Mouse (Mus musculus) lung, postnatal 36 days (tissue): Measurements from ENCODE around the gene Ltbr.

Experiments
- DNase-seq: peaks from one replicate; pipeline ENCODE4 v3.0.0; 2022; ENCODE audit warnings: mixed read lengths

Ltbr gene

GRCm38 (mm10) chr6:125313546-125314230 is at the start of gene Ltbr:
Ltbr (minus strand) TSS chr6:125313885.
- peak; percentile 94 for DNase-seq

- no peak for DNase-seq
These were observed 49.3 kb upstream of the Ltbr start for GRCm38 (mm10) chr6:125363021-125363420.

GRCm38 (mm10) chr6:125361467-125362291 is 48.0 kb upstream of the Ltbr start:
- peak; percentile 73 for DNase-seq

- DNase-seq = no peak
These were observed 47.2 kb upstream of the Ltbr start for GRCm38 (mm10) chr6:125360846-125361245.

DNA sequence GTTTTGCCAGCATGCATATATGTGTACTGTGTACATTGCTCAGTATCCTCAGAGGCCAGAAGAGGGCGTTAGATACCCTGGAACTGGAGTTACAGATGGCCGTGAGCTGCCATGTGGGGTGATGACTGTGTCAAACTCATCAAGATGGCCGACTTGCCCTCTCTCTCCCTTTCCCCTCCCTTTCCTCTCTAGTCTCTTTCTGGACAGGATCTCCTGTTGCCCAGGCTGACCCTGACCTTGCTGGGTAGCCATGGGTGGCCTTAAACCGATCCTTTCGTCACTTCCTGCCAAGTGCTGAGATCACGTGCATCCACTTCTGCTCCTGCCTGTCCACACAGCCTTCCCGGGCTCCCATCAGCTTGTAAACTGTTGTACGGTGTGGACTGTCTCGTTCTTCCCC is 46.3 kb upstream of the Ltbr start:
- no peak for DNase-seq

DNA sequence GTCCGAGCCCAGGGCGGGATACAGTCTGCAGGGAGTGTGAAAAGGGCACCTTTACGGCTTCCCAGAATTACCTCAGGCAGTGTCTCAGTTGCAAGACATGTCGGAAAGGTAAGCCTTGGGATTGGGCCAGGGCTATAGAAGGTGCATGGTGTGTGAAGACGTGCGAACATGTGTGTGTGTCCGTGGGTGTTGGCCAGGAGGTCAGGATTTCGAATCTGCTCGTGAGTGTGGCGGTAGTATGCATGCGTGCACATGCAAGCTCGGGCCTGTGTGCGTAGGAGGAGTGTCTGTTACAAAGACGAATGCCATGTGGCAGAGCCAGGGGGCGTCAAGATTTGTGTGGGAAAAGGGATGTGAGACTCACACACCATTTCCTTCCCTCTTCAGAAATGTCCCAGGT is 43.6 kb upstream of the Ltbr start:
- no peak for DNase-seq

DNA sequence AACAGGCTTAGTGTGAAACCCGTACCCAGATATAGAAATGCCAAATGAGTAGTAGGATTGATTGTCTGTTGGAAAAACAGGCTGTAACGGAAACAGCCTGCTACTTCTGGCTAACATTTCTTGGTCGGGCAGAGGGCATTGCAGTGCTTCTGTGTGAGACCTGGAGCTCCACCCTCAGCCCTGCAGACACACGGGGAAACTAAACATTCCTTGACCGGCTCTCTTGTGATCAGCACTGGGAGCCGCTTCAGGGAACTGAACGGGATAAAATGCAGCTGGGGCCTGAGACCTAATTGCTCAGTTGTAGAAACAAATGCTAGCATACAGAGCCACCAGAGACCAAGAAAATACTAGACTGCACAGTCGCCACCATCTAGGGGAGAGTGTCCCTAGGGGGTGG is 42.6 kb upstream of the Ltbr start:
- DNase-seq = no peak

DNA sequence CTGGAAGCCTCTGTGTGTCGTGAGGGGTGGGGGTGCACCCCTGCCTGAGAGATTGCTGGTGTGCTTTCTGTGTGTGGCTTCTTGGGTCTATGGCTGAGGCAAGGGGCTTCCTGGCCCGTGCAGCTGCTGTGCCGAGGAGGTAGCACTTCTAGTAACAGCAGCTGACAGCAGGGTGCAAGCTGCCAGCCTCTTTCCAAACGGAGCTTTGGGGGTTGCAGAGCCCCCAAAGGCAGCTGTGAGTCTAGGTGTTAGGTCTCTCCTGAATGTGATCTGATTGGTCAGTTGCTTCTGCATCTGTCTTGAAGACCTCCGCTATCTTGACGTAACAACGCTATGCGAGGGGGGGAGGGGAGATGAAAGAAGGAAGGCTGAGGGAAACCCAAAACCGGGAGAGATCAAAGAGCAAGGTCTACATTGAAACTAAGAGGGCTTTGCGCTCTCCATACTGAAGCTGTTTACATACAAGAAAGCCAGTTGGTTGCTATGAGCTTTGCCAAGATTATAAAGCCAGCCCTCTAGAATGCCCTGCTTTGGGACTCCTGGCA is 41.6 kb upstream of the Ltbr start:
- no peak for DNase-seq

DNA sequence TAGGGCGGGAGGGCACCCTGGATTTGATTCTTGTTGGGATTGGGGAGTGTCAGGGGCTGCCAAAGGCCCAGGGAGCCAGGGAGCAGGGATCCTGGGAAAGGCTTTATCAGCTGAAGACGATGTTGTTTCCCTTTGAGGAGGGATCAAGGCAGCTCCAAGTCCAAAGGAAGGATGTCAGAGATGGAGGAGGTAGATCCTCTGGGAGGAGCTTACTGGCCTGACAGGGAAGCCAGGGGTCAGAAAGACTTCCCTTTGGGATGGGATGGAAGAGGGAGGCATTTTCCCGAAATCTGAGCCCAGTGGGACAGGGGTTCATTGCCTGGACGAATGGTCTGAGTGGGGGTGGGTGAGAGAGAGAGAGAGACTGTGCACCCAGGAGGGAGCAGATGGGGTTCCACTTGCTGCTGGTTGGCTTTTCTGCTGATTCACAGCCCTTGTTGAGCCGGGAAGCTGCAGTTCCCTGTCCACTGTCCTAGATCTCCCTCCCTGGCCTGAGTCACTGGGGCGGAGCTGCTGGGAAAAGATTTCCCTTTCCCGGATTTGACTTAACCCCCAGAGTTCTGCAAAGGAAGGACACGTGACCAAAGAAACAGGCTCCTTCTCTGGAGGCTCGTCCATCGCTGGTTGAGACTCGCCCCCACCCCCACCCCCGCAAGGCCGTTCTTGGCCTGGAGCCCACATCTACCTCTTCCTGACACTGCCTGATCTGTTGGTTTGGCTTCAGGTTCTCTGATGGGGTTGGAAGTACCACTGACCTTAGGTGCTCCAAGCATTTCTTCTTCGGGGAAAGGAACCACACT is 40.9 kb upstream of the Ltbr start:
- DNase-seq = peak; percentile 78

GRCm38 (mm10) chr6:125353655-125354054 is 40.0 kb upstream of the Ltbr start:
- DNase-seq = no peak

- DNase-seq = no peak
These were observed 39.5 kb upstream of the Ltbr start for GRCm38 (mm10) chr6:125353221-125353620.

DNA sequence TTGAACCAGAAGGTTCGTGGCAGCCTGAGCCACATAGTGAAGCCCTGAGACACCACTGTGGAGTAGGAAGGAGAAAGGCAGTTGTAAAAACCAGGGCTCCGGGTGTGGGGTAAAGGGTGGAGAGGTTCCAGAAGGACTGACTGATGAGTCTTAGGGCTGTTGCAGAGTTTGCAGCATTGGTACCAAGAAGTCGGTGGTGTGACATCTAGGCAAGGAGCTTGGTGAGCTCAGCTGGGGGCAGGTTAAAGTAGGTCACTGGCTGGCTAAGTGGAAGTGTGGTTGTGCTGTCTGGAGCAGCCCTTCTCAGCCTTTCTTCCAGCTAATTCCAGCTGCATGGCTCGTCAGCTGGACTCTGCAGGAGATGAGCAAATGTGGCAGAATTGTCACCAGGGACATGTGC is 39.1 kb upstream of the Ltbr start:
- no peak for DNase-seq

GRCm38 (mm10) chr6:125352046-125352384 is 38.3 kb upstream of the Ltbr start:
- DNase-seq = no peak

GRCm38 (mm10) chr6:125351368-125352045 is 37.8 kb upstream of the Ltbr start:
- DNase-seq = peak; percentile 76

GRCm38 (mm10) chr6:125350995-125351324 is 37.3 kb upstream of the Ltbr start:
- no peak for DNase-seq

DNA sequence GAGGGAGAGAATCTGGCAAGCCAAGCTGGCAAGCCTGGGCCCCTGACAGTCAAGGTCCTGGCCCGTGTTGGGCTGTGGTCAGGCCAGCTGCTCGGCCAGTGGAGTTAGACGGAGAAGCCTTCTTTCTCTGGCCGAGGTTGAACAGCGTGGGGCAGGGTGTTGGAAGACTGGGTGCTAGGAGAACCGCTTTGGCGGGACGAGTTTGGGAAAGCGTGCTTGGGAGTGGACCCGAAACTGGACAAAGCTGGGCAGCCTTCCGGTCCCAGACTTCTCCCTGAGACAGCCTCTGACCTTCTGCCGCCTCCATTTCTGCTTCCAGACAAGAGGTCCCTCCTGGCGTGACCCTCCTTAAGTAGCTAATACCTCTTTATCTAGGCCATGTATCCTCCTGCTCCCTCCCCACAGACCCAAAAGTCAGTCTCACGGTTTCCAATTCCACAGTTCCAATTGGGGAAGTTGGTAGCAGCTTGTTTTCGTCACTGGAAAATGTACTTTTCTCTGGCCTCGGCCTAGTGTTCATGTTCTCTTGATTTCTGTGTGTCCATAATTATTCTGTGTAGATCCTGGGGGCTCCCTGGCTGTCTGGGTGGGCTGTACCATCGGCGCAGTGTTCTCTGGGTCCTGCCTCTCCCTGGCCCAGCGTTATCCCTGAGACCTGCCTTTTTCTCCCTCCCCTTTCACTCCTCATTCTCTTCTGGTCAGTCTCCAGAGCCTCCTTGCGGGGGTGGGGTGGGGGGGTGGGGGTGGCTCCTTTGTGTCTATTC is 36.7 kb upstream of the Ltbr start:
- peak; percentile 54 for DNase-seq

DNA sequence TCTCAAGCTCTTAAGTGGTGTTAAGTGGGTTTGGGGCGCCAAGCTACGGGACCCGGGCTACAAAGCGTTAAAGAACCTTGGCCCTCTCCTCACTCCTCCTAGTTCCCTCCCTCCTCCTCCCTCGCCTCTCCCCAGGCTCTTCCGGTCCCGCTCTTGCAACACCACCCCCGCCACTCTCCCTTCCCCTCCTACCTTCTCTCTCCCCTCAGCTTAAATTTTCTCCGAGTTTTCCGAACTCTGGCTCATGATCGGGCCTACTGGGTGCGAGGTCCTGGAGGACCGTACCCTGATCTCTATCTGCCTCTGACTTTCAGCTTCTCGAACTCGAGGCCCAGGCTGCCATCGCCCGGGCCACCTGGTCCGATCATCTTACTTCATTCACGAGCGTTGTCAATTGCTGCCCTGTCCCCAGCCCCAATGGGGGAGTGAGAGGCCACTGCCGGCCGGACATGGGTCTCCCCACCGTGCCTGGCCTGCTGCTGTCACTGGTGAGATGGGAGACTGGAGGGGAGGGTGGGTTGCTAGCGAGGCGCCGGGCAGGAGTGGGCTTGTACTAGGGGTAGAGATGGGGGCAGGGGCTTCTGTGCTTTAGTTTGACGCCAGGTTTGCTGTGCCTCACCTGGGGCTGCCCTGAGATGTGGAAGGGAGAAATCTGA is 36.0 kb upstream of the Ltbr start:
- peak; percentile 86 for DNase-seq

DNA sequence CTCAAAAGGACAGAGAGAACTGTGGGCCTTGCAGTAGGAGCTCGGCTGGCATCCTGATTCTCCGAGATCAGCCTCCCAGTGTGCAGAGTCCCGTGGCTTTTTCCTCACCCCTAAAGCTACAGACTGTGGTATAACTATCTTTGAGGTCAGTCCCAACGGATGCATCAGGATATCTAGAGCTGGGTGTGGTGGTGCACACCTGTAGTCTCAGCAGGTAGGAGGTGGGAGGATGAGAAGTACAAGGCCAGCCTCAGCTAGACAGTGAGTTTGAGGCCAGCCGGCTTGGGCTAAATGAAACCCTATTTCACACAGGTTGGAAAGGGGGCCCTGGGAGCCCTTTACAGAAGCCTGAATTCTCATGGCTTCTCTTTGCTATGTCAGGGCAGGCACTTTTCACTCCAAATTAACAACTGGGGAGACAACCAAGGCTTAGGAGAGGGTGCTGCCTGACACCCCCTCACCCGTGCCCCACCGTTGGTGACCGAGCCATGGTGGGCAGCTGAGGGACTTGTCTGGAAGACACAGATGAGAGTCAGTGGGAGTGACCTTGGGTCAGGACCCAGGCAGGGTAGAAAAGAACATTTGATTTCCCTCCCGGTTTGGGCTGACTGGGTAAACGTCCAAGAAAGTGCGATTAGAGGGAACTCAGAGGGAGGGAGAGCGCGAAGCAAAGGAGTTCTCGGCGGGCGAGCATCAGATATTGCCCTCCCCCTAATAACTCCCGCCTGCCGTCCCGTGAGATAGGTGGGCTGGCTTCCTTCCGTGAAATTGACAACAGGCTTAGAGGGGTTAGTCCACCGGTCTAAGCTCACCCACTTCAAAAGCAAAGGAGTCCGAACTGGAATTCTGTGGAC is 35.3 kb upstream of the Ltbr start, which contains the start of gene Tnfrsf1a:
Gene Tnfrsf1a (plus strand): TSS at position 642 of the 854 bp plus-strand sequence.
- DNase-seq = no peak

GRCm38 (mm10) chr6:125346029-125346428 is 32.3 kb upstream of the Ltbr start:
- no peak for DNase-seq

- peak; percentile 65 for DNase-seq
These were observed 31.9 kb upstream of the Ltbr start for GRCm38 (mm10) chr6:125345625-125346024.
